Mouse (Mus musculus) urinary bladder, postnatal 4 days (tissue): ENCODE data around the gene Ttll10.

Experiments
- DNase-seq, 2 experiments: peaks; one replicate each; pipeline ENCODE4 v3.0.0; 2021 to 2022; ENCODE audit warnings: low spot score in 2 of 2

The Ttll10 gene

GRCm38 (mm10) chr4:156024184-156024583, 35.0 kb downstream of the Ttll10 start:
- no peak for DNase-seq

GRCm38 (mm10) chr4:156023520-156023919, 35.7 kb downstream of the Ttll10 start:
- DNase-seq = no peak

- no peak for DNase-seq
These were observed 37.2 kb downstream of the Ttll10 start for GRCm38 (mm10) chr4:156021942-156022419.

- DNase-seq = no peak
These were observed 37.8 kb downstream of the Ttll10 start for GRCm38 (mm10) chr4:156021381-156021780.

GRCm38 (mm10) chr4:156019771-156020170, 39.4 kb downstream of the Ttll10 start:
- no peak for DNase-seq

- DNase-seq = no peak
These were observed 44.8 kb downstream of the Ttll10 start for GRCm38 (mm10) chr4:156014436-156014835.

- DNase-seq = no peak
These were observed 45.6 kb downstream of the Ttll10 start, which contains the start of gene Tnfrsf4 for GRCm38 (mm10) chr4:156013637-156014036. Gene Tnfrsf4 (plus strand): TSS chr4:156013843.

- DNase-seq = no peak
These were observed 50.8 kb downstream of the Ttll10 start for GRCm38 (mm10) chr4:156008369-156008768.

- no peak for DNase-seq
These were observed 55.1 kb downstream of the Ttll10 start for GRCm38 (mm10) chr4:156004109-156004508.

GRCm38 (mm10) chr4:155993606-155994005, 65.6 kb downstream of the Ttll10 start:
- no peak for DNase-seq

- peak; percentile 93 to 97 for DNase-seq
These were observed 66.2 kb downstream of the Ttll10 start for GRCm38 (mm10) chr4:155992906-155993547.

- peak; percentile 76 to 84 for DNase-seq
These were observed 66.8 kb downstream of the Ttll10 start, which contains the start of the genes B3galt6 and Sdf4 for GRCm38 (mm10) chr4:155992241-155992905. Gene B3galt6 (minus strand): TSS chr4:155992649. Gene Sdf4 (plus strand): TSS chr4:155992872.

GRCm38 (mm10) chr4:155991908-155992230, 67.3 kb downstream of the Ttll10 start:
- DNase-seq = no peak

GRCm38 (mm10) chr4:155991211-155991907, 67.9 kb downstream of the Ttll10 start:
- no peak for DNase-seq
